Mouse (Mus musculus): Measurements from ENCODE around the gene Mrpl37. TPM values are rescaled to one million over a fixed set of nuclear protein-coding genes. Genes with fewer than 3 reads are reported as not detected.

Mrpl37 gene
- polyA plus RNA-seq, 1 experiment from 2014 or later: 122 TPM

GRCm38 (mm10) chr4:107047806-107048205, 18.9 kb downstream of the Mrpl37 start:
- no peaks in the 10 kb centered on the region for H3K9me3 ChIP-seq (replicated peaks; ENCODE audit: control insufficient read depth, low read length)
- ATAC-seq (replicated peaks; ENCODE audit: insufficient number of reproducible peaks, low FRiP score, low TSS enrichment, low read depth): no peak
- H3K9ac ChIP-seq (replicated peaks; ENCODE audit: low read length): no peak overlapping the region
- H3K27ac ChIP-seq (replicated peaks; ENCODE audit: low read depth, low read length): no peak overlapping the region
- no peaks in the 10 kb centered on the region for H3K4me1 ChIP-seq (ENCODE audit: control insufficient read depth, insufficient read depth, low read length)
- WGBS: 94% methylated on average over 5 of the region's 5 CpGs
- H3K4me2 ChIP-seq (ENCODE audit: low read depth, low read length): no peak overlapping the region
- H3K36me3 ChIP-seq (replicated peaks; ENCODE audit: control insufficient read depth, insufficient read depth, low read depth, low read length): peaks cover 20% of the 10 kb centered on the region
- no peaks in the 10 kb centered on the region for H3K27me3 ChIP-seq (ENCODE audit: control insufficient read depth, insufficient read depth, low read length)
- DNase-seq (ENCODE audit: low spot score): no peak
- H3K4me3 ChIP-seq (ENCODE audit: low read depth, low read length): no peak overlapping the region

DNA sequence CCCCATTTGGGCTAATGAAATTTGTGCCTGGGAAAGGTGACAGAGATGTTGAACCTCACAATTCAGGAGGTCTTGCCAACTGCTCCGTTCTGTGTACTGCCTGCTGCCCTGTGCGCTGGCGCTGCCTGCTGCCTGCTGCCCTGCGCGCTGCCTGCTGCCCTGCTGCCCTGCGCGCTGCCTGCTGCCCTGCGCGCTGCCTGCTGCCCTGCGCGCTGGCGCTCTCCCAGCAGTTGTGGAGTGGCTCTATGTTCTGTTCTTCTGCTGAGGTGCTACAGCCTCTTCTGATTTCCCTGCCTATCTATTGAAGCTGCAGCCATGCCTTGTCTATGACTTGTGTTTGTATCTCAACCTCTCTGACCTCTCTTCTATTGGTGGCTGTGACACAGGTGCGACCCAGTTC, 21.5 kb downstream of the Mrpl37 start:
- no peak for ATAC-seq (replicated peaks; ENCODE audit: insufficient number of reproducible peaks, low FRiP score, low TSS enrichment, low read depth)
- Histone ChIP-seq H3K4me1 (ENCODE audit: control insufficient read depth, insufficient read depth, low read length) (no peaks in the 10 kb centered on the region), H3K9ac (replicated peaks; ENCODE audit: low read length) (no peak overlapping the region), H3K4me3 (ENCODE audit: low read depth, low read length) (no peak overlapping the region), H3K36me3 (replicated peaks; ENCODE audit: control insufficient read depth, insufficient read depth, low read depth, low read length) (peaks cover 33% of the 10 kb centered on the region), H3K27me3 (ENCODE audit: control insufficient read depth, insufficient read depth, low read length) (no peaks in the 10 kb centered on the region), H3K9me3 (replicated peaks; ENCODE audit: control insufficient read depth, low read length) (no peaks in the 10 kb centered on the region), H3K4me2 (ENCODE audit: low read depth, low read length) (no peak overlapping the region), H3K27ac (replicated peaks; ENCODE audit: low read depth, low read length) (no peak overlapping the region)
- no peak for DNase-seq (ENCODE audit: low spot score)
- 98% methylated on average over 13 of the region's 13 CpGs for WGBS

DNA sequence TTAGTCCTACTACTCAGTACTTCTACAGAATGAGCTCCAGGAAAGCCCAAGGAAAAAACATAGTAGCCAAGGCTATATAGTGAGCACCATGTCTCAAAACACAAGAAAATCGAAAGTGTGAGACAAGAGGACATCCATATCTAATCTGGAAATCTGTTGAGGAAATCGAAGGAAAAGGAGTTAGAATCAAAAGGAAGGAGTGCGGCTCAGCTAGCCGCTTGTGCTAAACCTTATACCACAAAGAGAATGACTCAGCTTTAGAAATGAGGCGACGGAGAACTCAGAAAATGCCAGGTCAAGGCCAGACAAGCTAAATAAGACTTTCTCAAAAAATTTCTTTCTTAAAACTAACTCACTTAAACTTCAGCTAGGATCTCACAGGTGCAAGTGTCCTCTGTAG, 24.4 kb downstream of the Mrpl37 start:
- Histone ChIP-seq H3K27me3 (ENCODE audit: control insufficient read depth, insufficient read depth, low read length) (no peaks in the 10 kb centered on the region), H3K36me3 (replicated peaks; ENCODE audit: control insufficient read depth, insufficient read depth, low read depth, low read length) (peaks cover 23% of the 10 kb centered on the region), H3K9ac (replicated peaks; ENCODE audit: low read length) (no peak overlapping the region), H3K4me3 (ENCODE audit: low read depth, low read length) (no peak overlapping the region), H3K9me3 (replicated peaks; ENCODE audit: control insufficient read depth, low read length) (no peaks in the 10 kb centered on the region), H3K27ac (replicated peaks; ENCODE audit: low read depth, low read length) (no peak overlapping the region), H3K4me1 (ENCODE audit: control insufficient read depth, insufficient read depth, low read length) (no peaks in the 10 kb centered on the region), H3K4me2 (ENCODE audit: low read depth, low read length) (no peak overlapping the region)
- 96% methylated on average over 6 of the region's 6 CpGs for WGBS
- DNase-seq (ENCODE audit: low spot score) (no peak), ATAC-seq (replicated peaks; ENCODE audit: insufficient number of reproducible peaks, low FRiP score, low TSS enrichment, low read depth) (no peak)

- H3K9me3 ChIP-seq (replicated peaks; ENCODE audit: control insufficient read depth, low read length): no peaks in the 10 kb centered on the region
- H3K27ac ChIP-seq (replicated peaks; ENCODE audit: low read depth, low read length): no peak overlapping the region
- no peak for ATAC-seq (replicated peaks; ENCODE audit: insufficient number of reproducible peaks, low FRiP score, low TSS enrichment, low read depth)
- no peak overlapping the region for H3K4me2 ChIP-seq (ENCODE audit: low read depth, low read length)
- H3K9ac ChIP-seq (replicated peaks; ENCODE audit: low read length): no peak overlapping the region
- no peak overlapping the region for H3K4me3 ChIP-seq (ENCODE audit: low read depth, low read length)
- 80% methylated on average over 8 of the region's 8 CpGs for WGBS
- no peaks in the 10 kb centered on the region for H3K27me3 ChIP-seq (ENCODE audit: control insufficient read depth, insufficient read depth, low read length)
- no peak for DNase-seq (ENCODE audit: low spot score)
- H3K36me3 ChIP-seq (replicated peaks; ENCODE audit: control insufficient read depth, insufficient read depth, low read depth, low read length): peaks cover 18% of the 10 kb centered on the region
- no peaks in the 10 kb centered on the region for H3K4me1 ChIP-seq (ENCODE audit: control insufficient read depth, insufficient read depth, low read length)
These were observed 27.4 kb downstream of the Mrpl37 start for GRCm38 (mm10) chr4:107039270-107039669.

- Histone ChIP-seq H3K4me1 (ENCODE audit: control insufficient read depth, insufficient read depth, low read length) (no peaks in the 10 kb centered on the region), H3K4me2 (ENCODE audit: low read depth, low read length) (no peak overlapping the region), H3K4me3 (ENCODE audit: low read depth, low read length) (no peak overlapping the region), H3K27me3 (ENCODE audit: control insufficient read depth, insufficient read depth, low read length) (no peaks in the 10 kb centered on the region), H3K9ac (replicated peaks; ENCODE audit: low read length) (no peak overlapping the region), H3K9me3 (replicated peaks; ENCODE audit: control insufficient read depth, low read length) (no peaks in the 10 kb centered on the region), H3K27ac (replicated peaks; ENCODE audit: low read depth, low read length) (no peak overlapping the region), H3K36me3 (replicated peaks; ENCODE audit: control insufficient read depth, insufficient read depth, low read depth, low read length) (peaks cover 13% of the 10 kb centered on the region)
- ATAC-seq (replicated peaks; ENCODE audit: insufficient number of reproducible peaks, low FRiP score, low TSS enrichment, low read depth) (no peak), DNase-seq (ENCODE audit: low spot score) (no peak)
- WGBS: 93% methylated on average over 4 of the region's 4 CpGs
These were observed 28.4 kb downstream of the Mrpl37 start for GRCm38 (mm10) chr4:107038303-107038702.

- Histone ChIP-seq H3K9ac (replicated peaks; ENCODE audit: low read length) (no peak overlapping the region), H3K4me1 (ENCODE audit: control insufficient read depth, insufficient read depth, low read length) (no peaks in the 10 kb centered on the region), H3K36me3 (replicated peaks; ENCODE audit: control insufficient read depth, insufficient read depth, low read depth, low read length) (peaks cover 13% of the 10 kb centered on the region), H3K27ac (replicated peaks; ENCODE audit: low read depth, low read length) (no peak overlapping the region), H3K27me3 (ENCODE audit: control insufficient read depth, insufficient read depth, low read length) (no peaks in the 10 kb centered on the region), H3K4me3 (ENCODE audit: low read depth, low read length) (no peak overlapping the region), H3K9me3 (replicated peaks; ENCODE audit: control insufficient read depth, low read length) (no peaks in the 10 kb centered on the region), H3K4me2 (ENCODE audit: low read depth, low read length) (no peak overlapping the region)
- no peak for ATAC-seq (replicated peaks; ENCODE audit: insufficient number of reproducible peaks, low FRiP score, low TSS enrichment, low read depth)
- 90% methylated on average over 2 of the region's 2 CpGs for WGBS
- DNase-seq (ENCODE audit: low spot score): no peak
These were observed 29.7 kb downstream of the Mrpl37 start for GRCm38 (mm10) chr4:107036985-107037384.

GRCm38 (mm10) chr4:107035689-107036088, 31.0 kb downstream of the Mrpl37 start:
- H3K36me3 ChIP-seq (replicated peaks; ENCODE audit: control insufficient read depth, insufficient read depth, low read depth, low read length): peaks cover 4% of the 10 kb centered on the region
- no peaks in the 10 kb centered on the region for H3K4me1 ChIP-seq (ENCODE audit: control insufficient read depth, insufficient read depth, low read length)
- no peaks in the 10 kb centered on the region for H3K9me3 ChIP-seq (replicated peaks; ENCODE audit: control insufficient read depth, low read length)
- no peaks in the 10 kb centered on the region for H3K27me3 ChIP-seq (ENCODE audit: control insufficient read depth, insufficient read depth, low read length)
- DNase-seq (ENCODE audit: low spot score) (no peak), ATAC-seq (replicated peaks; ENCODE audit: insufficient number of reproducible peaks, low FRiP score, low TSS enrichment, low read depth) (no peak)
- no peak overlapping the region for H3K4me2 ChIP-seq (ENCODE audit: low read depth, low read length)
- H3K9ac ChIP-seq (replicated peaks; ENCODE audit: low read length): no peak overlapping the region
- no peak overlapping the region for H3K27ac ChIP-seq (replicated peaks; ENCODE audit: low read depth, low read length)
- H3K4me3 ChIP-seq (ENCODE audit: low read depth, low read length): no peak overlapping the region
- 93% methylated on average over 4 of the region's 4 CpGs for WGBS

DNA sequence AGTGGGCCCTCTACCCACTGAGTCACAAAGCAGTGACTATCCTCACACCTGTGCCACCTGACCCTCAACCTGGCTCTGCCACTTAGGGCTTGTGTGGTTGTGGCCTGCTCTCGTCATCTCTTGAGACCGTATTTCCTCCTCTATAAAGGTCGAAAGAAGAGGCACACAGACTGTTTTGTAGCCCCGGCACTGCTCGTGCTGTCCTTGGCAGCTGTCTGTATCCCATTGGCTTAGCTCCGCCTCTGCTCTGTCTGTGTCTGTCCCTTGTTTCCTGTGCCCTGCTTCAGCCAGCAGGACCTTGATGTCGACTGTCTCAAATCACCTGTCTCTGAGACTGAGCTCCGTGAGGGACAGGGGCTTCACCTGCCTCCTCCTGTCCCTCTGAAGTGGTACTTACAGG, 40.2 kb downstream of the Mrpl37 start:
- Histone ChIP-seq H3K27ac (replicated peaks; ENCODE audit: low read depth, low read length) (peak overlapping the region; percentile 20; the same call in 1 of the 2 replicates), H3K36me3 (replicated peaks; ENCODE audit: control insufficient read depth, insufficient read depth, low read depth, low read length) (peaks cover 3% of the 10 kb centered on the region), H3K4me3 (ENCODE audit: low read depth, low read length) (no peak overlapping the region), H3K27me3 (ENCODE audit: control insufficient read depth, insufficient read depth, low read length) (no peaks in the 10 kb centered on the region), H3K4me1 (ENCODE audit: control insufficient read depth, insufficient read depth, low read length) (no peaks in the 10 kb centered on the region; the same call in none of the 2 replicates), H3K9me3 (replicated peaks; ENCODE audit: control insufficient read depth, low read length) (no peaks in the 10 kb centered on the region), H3K9ac (replicated peaks; ENCODE audit: low read length) (no peak overlapping the region), H3K4me2 (ENCODE audit: low read depth, low read length) (no peak overlapping the region)
- ATAC-seq (replicated peaks; ENCODE audit: insufficient number of reproducible peaks, low FRiP score, low TSS enrichment, low read depth) (no peak), DNase-seq (ENCODE audit: low spot score) (no peak)
- 60% methylated on average over 8 of the region's 8 CpGs for WGBS

Measured in embryonic facial prominence, embryonic 11.5 days (tissue).